ENCODE assay signal across 8 mouse cellular contexts in genomic region chr2:103970041-103970790, GRCm38 (mm10). TPM values are rescaled to one million over a fixed set of nuclear protein-coding genes. Genes with fewer than 3 reads are reported as not detected.
DNase-seq lines count a peak whose midpoint lies in the region; ATAC-seq and TF ChIP-seq lines count a peak whose summit lies in the region.

No protein-coding gene starts in this region.

- TF ChIP-seq POLR2A in testis, adult 2 months (IDR thresholded peaks at IDR 0.05; ENCODE audit: control insufficient read depth, low read depth, low read length) = no peak

- H3K36me3 ChIP-seq in embryonic facial prominence, embryonic 12.5 days = no peaks in the 10 kb centered on the region
- H3K36me3 ChIP-seq in heart, embryonic 11.5 days (ENCODE audit: control insufficient read depth, insufficient read depth, low read length) = no peaks in the 10 kb centered on the region
- H3K36me3 ChIP-seq in kidney, embryonic 14.5 days (ENCODE audit: control insufficient read depth, insufficient read depth, low read length) = no peaks in the 10 kb centered on the region
- peaks cover 49% of the 10 kb centered on the region for H3K36me3 ChIP-seq in liver, embryonic 16.5 days (ENCODE audit: control insufficient read depth, insufficient read depth)
- H3K36me3 ChIP-seq in neural tube, embryonic 12.5 days = no peaks in the 10 kb centered on the region
- no peaks in the 10 kb centered on the region for H3K36me3 ChIP-seq in testis, adult 2 months (ENCODE audit: control insufficient read depth, insufficient read depth, low read length)

- no peaks in the 10 kb centered on the region for H3K9me3 ChIP-seq in embryonic facial prominence, embryonic 12.5 days
- no peaks in the 10 kb centered on the region for H3K9me3 ChIP-seq in heart, embryonic 11.5 days (replicated peaks; ENCODE audit: control insufficient read depth, low read length)
- H3K9me3 ChIP-seq in kidney, embryonic 14.5 days (ENCODE audit: control insufficient read depth, low read length) = no peaks in the 10 kb centered on the region
- no peaks in the 10 kb centered on the region for H3K9me3 ChIP-seq in liver, embryonic 16.5 days (replicated peaks; ENCODE audit: control insufficient read depth, low read length)
- H3K9me3 ChIP-seq in neural tube, embryonic 12.5 days = no peaks in the 10 kb centered on the region

- peak overlapping the region; percentile 67; the same call in 1 of the 2 replicates for H3K27ac ChIP-seq in embryonic facial prominence, embryonic 12.5 days
- peak overlapping the region; percentile 78 for H3K27ac ChIP-seq in heart, embryonic 11.5 days (ENCODE audit: low read depth, low read length)
- H3K27ac ChIP-seq in kidney, embryonic 14.5 days (ENCODE audit: low read depth, low read length) = peak overlapping the region; percentile 64; the same call in 1 of the 2 replicates
- peak overlapping the region; percentile 92 for H3K27ac ChIP-seq in liver, embryonic 16.5 days (ENCODE audit: low read length)
- peak overlapping the region; percentile 76 for H3K27ac ChIP-seq in neural tube, embryonic 12.5 days
- H3K27ac ChIP-seq in testis, adult 2 months (ENCODE audit: control insufficient read depth, insufficient read depth, low read depth, low read length) = no peak overlapping the region

- peak overlapping the region; percentile 98 for H3K4me2 ChIP-seq in embryonic facial prominence, embryonic 12.5 days (replicated peaks)
- peak overlapping the region; percentile 98 for H3K4me2 ChIP-seq in heart, embryonic 11.5 days
- peak overlapping the region; percentile 96 for H3K4me2 ChIP-seq in kidney, embryonic 14.5 days (replicated peaks; ENCODE audit: low read depth, low read length)
- peak overlapping the region; percentile 63 for H3K4me2 ChIP-seq in liver, embryonic 16.5 days (ENCODE audit: low read depth, low read length)
- H3K4me2 ChIP-seq in neural tube, embryonic 12.5 days (replicated peaks) = peak overlapping the region; percentile 90

- H3K4me3 ChIP-seq in embryonic facial prominence, embryonic 12.5 days = peak overlapping the region; percentile 67
- H3K4me3 ChIP-seq in heart, embryonic 11.5 days (ENCODE audit: low read depth, low read length) = peak overlapping the region; percentile 89
- peak overlapping the region; percentile 70 for H3K4me3 ChIP-seq in kidney, embryonic 14.5 days (ENCODE audit: low read length)
- H3K4me3 ChIP-seq in liver, embryonic 16.5 days (ENCODE audit: low read depth, low read length) = peak overlapping the region; percentile 86
- H3K4me3 ChIP-seq in neural tube, embryonic 12.5 days = peak overlapping the region; percentile 79
- peak overlapping the region; percentile 74 for H3K4me3 ChIP-seq in testis, adult 2 months (ENCODE audit: control insufficient read depth, low read depth, low read length)

- peaks cover 13% of the 10 kb centered on the region for H3K4me1 ChIP-seq in embryonic facial prominence, embryonic 12.5 days
- H3K4me1 ChIP-seq in heart, embryonic 11.5 days (ENCODE audit: control insufficient read depth, insufficient read depth, low read length) = peaks cover 5% of the 10 kb centered on the region; the same call in 1 of the 2 replicates
- peaks cover 10% of the 10 kb centered on the region; the same call in 1 of the 2 replicates for H3K4me1 ChIP-seq in kidney, embryonic 14.5 days (ENCODE audit: control insufficient read depth, insufficient read depth, low read length)
- peaks cover 51% of the 10 kb centered on the region for H3K4me1 ChIP-seq in liver, embryonic 16.5 days (ENCODE audit: control insufficient read depth, low read depth, low read length)
- peaks cover 13% of the 10 kb centered on the region for H3K4me1 ChIP-seq in neural tube, embryonic 12.5 days
- peaks cover 12% of the 10 kb centered on the region; the same call in 1 of the 2 replicates for H3K4me1 ChIP-seq in testis, adult 2 months (ENCODE audit: control insufficient read depth, insufficient read depth, low read length)

- 0% methylated on average over 44 of the region's 79 CpGs for WGBS in embryonic facial prominence, embryonic 12.5 days
- under 1% methylated on average over 74 of the region's 79 CpGs for WGBS in heart, embryonic 11.5 days (ENCODE audit: insufficient replicate concordance)
- under 1% methylated on average over 68 of the region's 79 CpGs for whole genome bisulfite sequencing in kidney, embryonic 14.5 days
- under 1% methylated on average over 75 of the region's 79 CpGs for WGBS in liver, embryonic 16.5 days (ENCODE audit: insufficient replicate concordance)
- WGBS in neural tube, embryonic 12.5 days = under 1% methylated on average over 78 of the region's 79 CpGs

- no peak for TF ChIP-seq CTCF in testis, adult 2 months (IDR thresholded peaks at IDR 0.05; ENCODE audit: control insufficient read depth, insufficient read depth, insufficient replicate concordance, low read depth, low read length)

- DNase-seq in B cell, adult 2 months = peak; percentile 66 to 73
- peak; percentile 81 for DNase-seq in adrenal gland, postnatal 14 days

- peak overlapping the region; percentile 63 for H3K9ac ChIP-seq in embryonic facial prominence, embryonic 12.5 days
- peak overlapping the region; percentile 90 for H3K9ac ChIP-seq in heart, embryonic 11.5 days (ENCODE audit: low read depth, low read length)
- peak overlapping the region; percentile 68 for H3K9ac ChIP-seq in kidney, embryonic 14.5 days (ENCODE audit: low read depth, low read length)
- H3K9ac ChIP-seq in liver, embryonic 16.5 days (ENCODE audit: low read depth, low read length) = peak overlapping the region; percentile 98
- peak overlapping the region; percentile 87 for H3K9ac ChIP-seq in neural tube, embryonic 12.5 days

- ATAC-seq in embryonic facial prominence, embryonic 12.5 days (ENCODE audit: insufficient number of reproducible peaks, insufficient read depth, low FRiP score, low TSS enrichment) = peak; percentile 57; the same call in 1 of the 2 replicates
- ATAC-seq in heart, embryonic 11.5 days (replicated peaks; ENCODE audit: insufficient number of reproducible peaks, low FRiP score, low TSS enrichment) = peak; percentile 44; the same call in 1 of the 2 replicates
- ATAC-seq in kidney, embryonic 14.5 days (ENCODE audit: low FRiP score, low TSS enrichment) = peak; percentile 59; the same call in 1 of the 2 replicates
- peak; percentile 48 for ATAC-seq in liver, embryonic 16.5 days (ENCODE audit: low read depth)
- ATAC-seq in neural tube, embryonic 12.5 days (ENCODE audit: low FRiP score, low read depth) = peak; percentile 60

- peaks cover 47% of the 10 kb centered on the region for H3K27me3 ChIP-seq in embryonic facial prominence, embryonic 12.5 days
- peaks cover 10% of the 10 kb centered on the region; the same call in 1 of the 2 replicates for H3K27me3 ChIP-seq in heart, embryonic 11.5 days (ENCODE audit: control insufficient read depth, insufficient read depth, low read length)
- H3K27me3 ChIP-seq in kidney, embryonic 14.5 days (ENCODE audit: control insufficient read depth, insufficient read depth, low read length) = peaks cover 26% of the 10 kb centered on the region
- no peaks in the 10 kb centered on the region for H3K27me3 ChIP-seq in liver, embryonic 16.5 days (ENCODE audit: control insufficient read depth, insufficient read depth, low read depth, low read length)
- H3K27me3 ChIP-seq in neural tube, embryonic 12.5 days (replicated peaks) = peaks cover 22% of the 10 kb centered on the region
- no peaks in the 10 kb centered on the region; the same call in 1 of the 2 replicates for H3K27me3 ChIP-seq in testis, adult 2 months (ENCODE audit: control insufficient read depth, insufficient read depth, low read length)

RNA-seq across cellular contexts. Expression of gene Lmo2, which starts 12.4 kb away (rescaled TPM):
- 28.5 and 30.2 TPM in 2 replicates for total RNA-seq in adrenal gland, postnatal 14 days (2021)
- polyA plus RNA-seq in embryonic facial prominence, embryonic 12.5 days (2016; fragmentation: Nextera tagmentation; extraction: Ambion mirVana) = 17.8 and 19.6 TPM in 2 replicates
- polyA plus RNA-seq in heart, embryonic 11.5 days (2014; fragmentation: Nextera tagmentation; extraction: Ambion mirVana) = 27.9 TPM in 2 replicates
- polyA plus RNA-seq in kidney, embryonic 14.5 days (2014; fragmentation: Nextera tagmentation; extraction: Ambion mirVana) = 33.3 and 36.7 TPM in 2 replicates
- 126 and 128 TPM in 2 replicates for polyA plus RNA-seq in liver, embryonic 16.5 days (2015; fragmentation: Nextera tagmentation; extraction: Ambion mirVana)
- polyA plus RNA-seq in neural tube, embryonic 12.5 days (2016; fragmentation: Nextera tagmentation; extraction: Ambion mirVana) = 44.2 and 46.3 TPM in 2 replicates
- polyA plus RNA-seq in testis, adult 2 months (2012; rRNA removed) = 4.7 and 5.9 TPM in 2 replicates

RNA-seq across cellular contexts. Expression of gene Fbxo3, which starts 57.3 kb away (rescaled TPM):
- 76.7 and 79.6 TPM in 2 replicates for total RNA-seq in adrenal gland, postnatal 14 days (2021)
- polyA plus RNA-seq in embryonic facial prominence, embryonic 12.5 days (2016; fragmentation: Nextera tagmentation; extraction: Ambion mirVana) = 52.2 and 56.2 TPM in 2 replicates
- 43.2 and 46.8 TPM in 2 replicates for polyA plus RNA-seq in heart, embryonic 11.5 days (2014; fragmentation: Nextera tagmentation; extraction: Ambion mirVana)
- polyA plus RNA-seq in kidney, embryonic 14.5 days (2014; fragmentation: Nextera tagmentation; extraction: Ambion mirVana) = 41.5 and 54.4 TPM in 2 replicates
- 46.9 and 53.9 TPM in 2 replicates for polyA plus RNA-seq in liver, embryonic 16.5 days (2015; fragmentation: Nextera tagmentation; extraction: Ambion mirVana)
- 53.7 and 57.6 TPM in 2 replicates for polyA plus RNA-seq in neural tube, embryonic 12.5 days (2016; fragmentation: Nextera tagmentation; extraction: Ambion mirVana)
- 20.7 and 27.4 TPM in 2 replicates for polyA plus RNA-seq in testis, adult 2 months (2012; rRNA removed)

RNA-seq across cellular contexts. Expression of gene 4931422A03Rik, which starts 57.9 kb away (rescaled TPM):
- total RNA-seq in adrenal gland, postnatal 14 days (2021) = not detected in 2 replicates
- 3.0 and 3.2 TPM in 2 replicates for polyA plus RNA-seq in embryonic facial prominence, embryonic 12.5 days (2016; fragmentation: Nextera tagmentation; extraction: Ambion mirVana)
- polyA plus RNA-seq in heart, embryonic 11.5 days (2014; fragmentation: Nextera tagmentation; extraction: Ambion mirVana) = 1.1 and 2.2 TPM in 2 replicates
- polyA plus RNA-seq in kidney, embryonic 14.5 days (2014; fragmentation: Nextera tagmentation; extraction: Ambion mirVana) = 1.8 and 3.7 TPM in 2 replicates
- polyA plus RNA-seq in liver, embryonic 16.5 days (2015; fragmentation: Nextera tagmentation; extraction: Ambion mirVana) = 1.1 and 1.8 TPM in 2 replicates
- 2.2 and 2.7 TPM in 2 replicates for polyA plus RNA-seq in neural tube, embryonic 12.5 days (2016; fragmentation: Nextera tagmentation; extraction: Ambion mirVana)
- polyA plus RNA-seq in testis, adult 2 months (2012; rRNA removed) = 50.4 and 58.4 TPM in 2 replicates

Comparison
In these comparisons a context has a peak if more than half of its experiments do, and no peak if none do; other contexts are left out.
1. RNA of gene 4931422A03Rik, which starts 57.9 kb away (polyA plus RNA-seq): 50.4 to 58.4 TPM in testis, adult 2 months; 3.0 to 3.2 TPM in embryonic facial prominence, embryonic 12.5 days, 1.1 to 2.2 TPM in heart, embryonic 11.5 days, 2.2 to 2.7 TPM in neural tube, embryonic 12.5 days, 1.1 to 1.8 TPM in liver, embryonic 16.5 days and 1.8 to 3.7 TPM in kidney, embryonic 14.5 days; every median in the first group is over 10 times any median in the second.
2. Peak in every context shown above with its lines, with median percentiles within 50 percentile points of each other: ATAC-seq, H3K4me2 ChIP-seq, H3K4me3 ChIP-seq and H3K9ac ChIP-seq.